Mouse (Mus musculus): Measurements from ENCODE around the gene Cdk6. TPM values are rescaled to one million over a fixed set of nuclear protein-coding genes. Genes with fewer than 3 reads are reported as not detected.
"Not testable (repeated sequence)": the region's sequence is repeated elsewhere in the genome, so short reads cannot be mapped to it uniquely, and the experiment has no call there.

The Cdk6 gene
- polyA plus RNA-seq, 1 experiment from 2014 or later = 36.0 TPM

- no peak overlapping the region for H3K9ac ChIP-seq
- no peak for ATAC-seq (ENCODE audit: insufficient number of reproducible peaks, low FRiP score, low TSS enrichment, low read depth)
- H3K27ac ChIP-seq (replicated peaks) = no peak overlapping the region
- H3K9me3 ChIP-seq (replicated peaks) = no peaks in the 10 kb centered on the region
- no peaks in the 10 kb centered on the region for H3K27me3 ChIP-seq
- H3K36me3 ChIP-seq = no peaks in the 10 kb centered on the region
- H3K4me3 ChIP-seq (replicated peaks) = no peak overlapping the region
- no peak overlapping the region for H3K4me2 ChIP-seq (replicated peaks)
- H3K4me1 ChIP-seq = no peaks in the 10 kb centered on the region
- 64% methylated on average over 4 of the region's 4 CpGs for WGBS
Measured at GRCm38 (mm10) chr5:3324116-3324515, 17.2 kb upstream of the Cdk6 start.

GRCm38 (mm10) chr5:3329361-3329760 is 11.9 kb upstream of the Cdk6 start:
- H3K27ac ChIP-seq (replicated peaks) = no peak overlapping the region
- H3K9me3 ChIP-seq (replicated peaks) = no peaks in the 10 kb centered on the region
- no peak overlapping the region for H3K4me3 ChIP-seq (replicated peaks)
- H3K36me3 ChIP-seq = no peaks in the 10 kb centered on the region
- ATAC-seq (ENCODE audit: insufficient number of reproducible peaks, low FRiP score, low TSS enrichment, low read depth) = no peak
- H3K27me3 ChIP-seq = no peaks in the 10 kb centered on the region
- H3K9ac ChIP-seq = no peak overlapping the region
- no peaks in the 10 kb centered on the region for H3K4me1 ChIP-seq
- WGBS = 42% methylated on average over 1 of the region's 1 CpGs
- H3K4me2 ChIP-seq (replicated peaks) = no peak overlapping the region

GRCm38 (mm10) chr5:3330932-3331331 is 10.4 kb upstream of the Cdk6 start:
- Histone ChIP-seq H3K4me2 (replicated peaks) (no peak overlapping the region), H3K27me3 (0 out of 2 replicates have a peak, but pooled peaks cover 3% of the 10 kb centered on the region), H3K4me1 (no peaks in the 10 kb centered on the region), H3K4me3 (replicated peaks) (no peak overlapping the region), H3K9ac (no peak overlapping the region), H3K27ac (replicated peaks) (no peak overlapping the region), H3K36me3 (no peaks in the 10 kb centered on the region), H3K9me3 (replicated peaks) (no peaks in the 10 kb centered on the region)
- 73% methylated on average over 3 of the region's 3 CpGs for WGBS
- no peak for ATAC-seq (ENCODE audit: insufficient number of reproducible peaks, low FRiP score, low TSS enrichment, low read depth)

- H3K27ac ChIP-seq (replicated peaks); ATAC-seq (ENCODE audit: insufficient number of reproducible peaks, low FRiP score, low TSS enrichment, low read depth); H3K4me2 ChIP-seq (replicated peaks): not testable (repeated sequence)
Measured at GRCm38 (mm10) chr5:3333019-3333418, 8.3 kb upstream of the Cdk6 start.

GRCm38 (mm10) chr5:3340340-3341058 is 786 bp upstream of the Cdk6 start:
- H3K4me2 ChIP-seq (replicated peaks) = peak overlapping the region; percentile 99
- peak overlapping the region; percentile 74 for H3K4me3 ChIP-seq (replicated peaks)
- H3K27me3 ChIP-seq; H3K27ac ChIP-seq (replicated peaks); H3K4me1 ChIP-seq; H3K9me3 ChIP-seq (replicated peaks); H3K36me3 ChIP-seq; ATAC-seq (ENCODE audit: insufficient number of reproducible peaks, low FRiP score, low TSS enrichment, low read depth): not testable (repeated sequence)
- 2% methylated on average over 15 of the region's 15 CpGs for WGBS
- H3K9ac ChIP-seq = peak overlapping the region; percentile 35; the same call in 1 of the 2 replicates

More at GRCm38 (mm10) chr5:3333019-3333418, 8.3 kb upstream of the Cdk6 start:
- H3K4me1 ChIP-seq; H3K9me3 ChIP-seq (replicated peaks); H3K9ac ChIP-seq; H3K4me3 ChIP-seq (replicated peaks); H3K27me3 ChIP-seq; H3K36me3 ChIP-seq: not testable (repeated sequence)
- WGBS = 87% methylated on average over 4 of the region's 4 CpGs

GRCm38 (mm10) chr5:3341931-3342770 is 866 bp downstream of the Cdk6 start:
- Histone ChIP-seq H3K4me3 (replicated peaks) (peak overlapping the region; percentile 74), H3K4me2 (replicated peaks) (peak overlapping the region; percentile 99), H3K4me1 (peaks cover 3% of the 10 kb centered on the region; the same call in 1 of the 2 replicates), H3K9me3 (replicated peaks) (no peaks in the 10 kb centered on the region), H3K9ac (peak overlapping the region; percentile 35), H3K27me3 (no peaks in the 10 kb centered on the region; the same call in 1 of the 2 replicates), H3K27ac (replicated peaks) (peak overlapping the region; percentile 84), H3K36me3 (no peaks in the 10 kb centered on the region)
- ATAC-seq (ENCODE audit: insufficient number of reproducible peaks, low FRiP score, low TSS enrichment, low read depth) = peak; percentile 35
- under 1% methylated on average over 60 of the region's 60 CpGs for WGBS

- Histone ChIP-seq H3K9ac (peak overlapping the region; percentile 35), H3K27ac (replicated peaks) (peak overlapping the region; percentile 84), H3K9me3 (replicated peaks) (no peaks in the 10 kb centered on the region), H3K36me3 (no peaks in the 10 kb centered on the region), H3K4me2 (replicated peaks) (peak overlapping the region; percentile 99), H3K27me3 (no peaks in the 10 kb centered on the region), H3K4me1 (peaks cover 3% of the 10 kb centered on the region; the same call in 1 of the 2 replicates), H3K4me3 (replicated peaks) (peak overlapping the region; percentile 74)
- under 1% methylated on average over 46 of the region's 46 CpGs for WGBS
- ATAC-seq (ENCODE audit: insufficient number of reproducible peaks, low FRiP score, low TSS enrichment, low read depth) = peak; percentile 63
Measured at GRCm38 (mm10) chr5:3342771-3343565, 1.7 kb downstream of the Cdk6 start.

GRCm38 (mm10) chr5:3343566-3344080 is 2.3 kb downstream of the Cdk6 start:
- Histone ChIP-seq H3K4me3 (replicated peaks) (peak overlapping the region; percentile 74), H3K36me3 (no peaks in the 10 kb centered on the region), H3K27ac (replicated peaks) (peak overlapping the region; percentile 84), H3K9ac (peak overlapping the region; percentile 35), H3K4me1 (peaks cover 3% of the 10 kb centered on the region; the same call in 1 of the 2 replicates), H3K9me3 (replicated peaks) (no peaks in the 10 kb centered on the region), H3K4me2 (replicated peaks) (peak overlapping the region; percentile 99), H3K27me3 (no peaks in the 10 kb centered on the region)
- ATAC-seq (ENCODE audit: insufficient number of reproducible peaks, low FRiP score, low TSS enrichment, low read depth) = peak; percentile 70
- under 1% methylated on average over 37 of the region's 37 CpGs for WGBS

- under 1% methylated on average over 51 of the region's 58 CpGs for WGBS
- no peaks in the 10 kb centered on the region for H3K27me3 ChIP-seq
- peak overlapping the region; percentile 74 for H3K4me3 ChIP-seq (replicated peaks)
- peaks cover 3% of the 10 kb centered on the region; the same call in 1 of the 2 replicates for H3K4me1 ChIP-seq
- H3K9me3 ChIP-seq (replicated peaks) = no peaks in the 10 kb centered on the region
- no peaks in the 10 kb centered on the region for H3K36me3 ChIP-seq
- peak overlapping the region; percentile 35 for H3K9ac ChIP-seq
- ATAC-seq (ENCODE audit: insufficient number of reproducible peaks, low FRiP score, low TSS enrichment, low read depth) = peak; percentile 71
- peak overlapping the region; percentile 99 for H3K4me2 ChIP-seq (replicated peaks)
- peak overlapping the region; percentile 84 for H3K27ac ChIP-seq (replicated peaks)
Measured at GRCm38 (mm10) chr5:3344081-3344631, 2.9 kb downstream of the Cdk6 start.

GRCm38 (mm10) chr5:3345540-3345939 is 4.3 kb downstream of the Cdk6 start:
- not testable (repeated sequence) for H3K4me3 ChIP-seq (replicated peaks); H3K36me3 ChIP-seq; H3K4me1 ChIP-seq; ATAC-seq (ENCODE audit: insufficient number of reproducible peaks, low FRiP score, low TSS enrichment, low read depth); H3K27me3 ChIP-seq; H3K27ac ChIP-seq (replicated peaks); H3K9ac ChIP-seq; H3K9me3 ChIP-seq (replicated peaks)
- H3K4me2 ChIP-seq (replicated peaks) = 0 out of 2 replicates have a peak overlapping the region, but pooled peaks have one; percentile 99
- WGBS = 56% methylated on average over 4 of the region's 4 CpGs

Measured in embryonic facial prominence, embryonic 15.5 days (tissue).